In the genomic region with DNA sequence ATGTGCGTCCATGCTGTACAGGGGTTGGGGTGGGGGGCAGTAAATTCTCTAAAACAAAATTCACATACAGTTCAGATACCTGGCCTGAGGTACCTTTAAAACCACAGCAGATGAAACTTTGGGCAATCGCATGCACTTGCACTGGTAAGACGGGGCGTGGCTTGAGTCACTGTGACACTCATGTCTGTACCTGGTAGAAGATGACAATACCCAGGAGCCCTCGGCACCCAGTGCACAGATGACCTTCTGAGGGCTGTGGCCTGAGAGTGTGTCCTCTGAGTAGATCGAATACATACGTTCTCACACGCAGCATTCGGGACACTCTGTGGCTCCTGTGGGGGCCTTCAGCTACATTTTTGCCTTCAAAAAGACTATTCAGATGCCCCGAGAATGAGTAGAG, we compare ENCODE assay signal across 18 mouse cellular contexts.
"Had no signal": no experiment of that assay in that cellular context is flagged by ENCODE, and none has a peak within 500 bp of the region (broad histone marks: within the 10 kb centered on the region; RNA-seq: fewer than 3 reads in every experiment).

No protein-coding gene starts in this region.

- H3K9ac ChIP-seq: limb, embryonic 13.5 days; liver, embryonic 12.5 days; liver, embryonic 15.5 days; lung, embryonic 15.5 days; midbrain, embryonic 12.5 days had no signal

- DNase-seq: kidney, adult 18-20 months; liver; lung, adult 18-20 months; lung, postnatal 10 days; lung, postnatal 36 days; retina, postnatal 1 day; thymus, adult 18-20 months; thymus, postnatal 36 days had no signal

- H3K36me3 ChIP-seq: liver, embryonic 15.5 days had no signal

- H3K27me3 ChIP-seq: limb, embryonic 13.5 days; liver, embryonic 12.5 days; liver, embryonic 15.5 days; lung, embryonic 15.5 days; megakaryocyte, embryonic 14.5 days; midbrain, embryonic 12.5 days had no signal

- H3K4me1 ChIP-seq: limb, embryonic 10.5 days; limb, embryonic 13.5 days; liver, embryonic 12.5 days; liver, embryonic 15.5 days; lung, embryonic 15.5 days; midbrain, embryonic 12.5 days had no signal

- H3K9me3 ChIP-seq: limb, embryonic 10.5 days; limb, embryonic 13.5 days; liver, embryonic 12.5 days; liver, embryonic 15.5 days; lung, embryonic 15.5 days; megakaryocyte, embryonic 14.5 days; midbrain, embryonic 12.5 days had no signal

- H3K4me3 ChIP-seq: layer of hippocampus, adult 2 months; limb, embryonic 10.5 days; limb, embryonic 13.5 days; liver, embryonic 12.5 days; liver, embryonic 15.5 days; lung, embryonic 15.5 days; megakaryocyte, embryonic 14.5 days; midbrain, embryonic 12.5 days; myocyte had no signal

- H3K27ac ChIP-seq: kidney, postnatal 0 days; layer of hippocampus, adult 2 months; limb, embryonic 10.5 days; limb, embryonic 13.5 days; liver, embryonic 12.5 days; liver, embryonic 15.5 days; lung, embryonic 15.5 days; midbrain, embryonic 12.5 days had no signal

- ATAC-seq: liver, embryonic 12.5 days had no signal

- H3K4me2 ChIP-seq: limb, embryonic 13.5 days; liver, embryonic 12.5 days; liver, embryonic 15.5 days; lung, embryonic 15.5 days; midbrain, embryonic 12.5 days had no signal
